Mouse (Mus musculus) stomach, adult 2 months (tissue): ENCODE results near the gene Sult2a4. TPM values are rescaled to one million over a fixed set of nuclear protein-coding genes. Genes with fewer than 3 reads are reported as not detected.

Experiments
- polyA plus RNA-seq: library from polyadenylated mRNA; depleted of rRNA; stranded (reverse); fragments of >200 nt; gene quantifications from 2 replicates; pipeline ENCODE4 v1.2.3, GENCODE M21; 2012; rRNA removed

Gene Sult2a4
- not detected in 2 replicates for polyA plus RNA-seq

GRCm38 (mm10) chr7:13989507-13989906 lies at the start of gene Sult2a4:
TSS of gene Sult2a4 (minus strand) at chr7:13989607.

Other genes starting within 250 kb of the Sult2a4 start
- not detected in 2 replicates for gene Sult2a1, start 152.2 kb downstream of the Sult2a4 start, polyA plus RNA-seq
- not detected in 2 replicates for gene Sult2a3, start 133.4 kb upstream of the Sult2a4 start, polyA plus RNA-seq